Mouse (Mus musculus): ENCODE results near the gene Fam163a. TPM values are rescaled to one million over a fixed set of nuclear protein-coding genes. Genes with fewer than 3 reads are reported as not detected.

Fam163a gene
- polyA plus RNA-seq, 1 experiment from 2014 or later, result 0.10 TPM

GRCm38 (mm10) chr1:156070106-156070505 lies 134.7 kb downstream of the Fam163a start:
- no peak for DNase-seq (ENCODE audit: low spot score)

GRCm38 (mm10) chr1:156066133-156066532 lies 138.7 kb downstream of the Fam163a start:
- Histone ChIP-seq H3K27ac (ENCODE audit: low read length) (no peak overlapping the region), H3K4me2 (replicated peaks; ENCODE audit: low read depth, low read length) (no peak overlapping the region), H3K9me3 (ENCODE audit: low read length) (no peaks in the 10 kb centered on the region), H3K9ac (replicated peaks; ENCODE audit: low read depth) (no peak overlapping the region), H3K36me3 (ENCODE audit: insufficient read depth, low read length) (peaks cover 29% of the 10 kb centered on the region), H3K4me3 (ENCODE audit: low read depth, low read length) (no peak overlapping the region), H3K27me3 (replicated peaks; ENCODE audit: insufficient read depth, low read length) (no peaks in the 10 kb centered on the region), H3K4me1 (ENCODE audit: insufficient read depth, low read depth, low read length) (no peaks in the 10 kb centered on the region)
- TF ChIP-seq EP300 (IDR thresholded peaks at IDR 0.05) (no peak), CTCF (IDR thresholded peaks at IDR 0.05) (no peak)
- ATAC-seq, result peak; percentile 12; the same call in 1 of the 2 replicates
- DNase-seq (ENCODE audit: low spot score), result peak; percentile 53
- WGBS, result 57% methylated on average over 3 of the region's 3 CpGs

More at GRCm38 (mm10) chr1:156070106-156070505, 134.7 kb downstream of the Fam163a start:
- Histone ChIP-seq H3K4me2 (replicated peaks; ENCODE audit: low read depth, low read length) (no peak overlapping the region), H3K27ac (ENCODE audit: low read length) (no peak overlapping the region), H3K27me3 (replicated peaks; ENCODE audit: insufficient read depth, low read length) (no peaks in the 10 kb centered on the region), H3K9ac (replicated peaks; ENCODE audit: low read depth) (no peak overlapping the region), H3K4me3 (ENCODE audit: low read depth, low read length) (no peak overlapping the region), H3K9me3 (ENCODE audit: low read length) (no peaks in the 10 kb centered on the region), H3K36me3 (ENCODE audit: insufficient read depth, low read length) (no peaks in the 10 kb centered on the region; the same call in 1 of the 2 replicates), H3K4me1 (ENCODE audit: insufficient read depth, low read depth, low read length) (no peaks in the 10 kb centered on the region)
- WGBS, result 69% methylated on average over 14 of the region's 14 CpGs
- TF ChIP-seq CTCF (IDR thresholded peaks at IDR 0.05), result no peak
- no peak for ATAC-seq

GRCm38 (mm10) chr1:156062193-156062592 lies 142.6 kb downstream of the Fam163a start:
- H3K27me3 ChIP-seq (replicated peaks; ENCODE audit: insufficient read depth, low read length), result no peaks in the 10 kb centered on the region
- no peaks in the 10 kb centered on the region for H3K9me3 ChIP-seq (ENCODE audit: low read length)
- ATAC-seq (no peak), DNase-seq (ENCODE audit: low spot score) (no peak)
- H3K36me3 ChIP-seq (ENCODE audit: insufficient read depth, low read length), result peaks cover 32% of the 10 kb centered on the region
- no peaks in the 10 kb centered on the region for H3K4me1 ChIP-seq (ENCODE audit: insufficient read depth, low read depth, low read length)
- H3K4me2 ChIP-seq (replicated peaks; ENCODE audit: low read depth, low read length), result no peak overlapping the region
- no peak overlapping the region for H3K27ac ChIP-seq (ENCODE audit: low read length)
- TF ChIP-seq CTCF (IDR thresholded peaks at IDR 0.05) (no peak), EP300 (IDR thresholded peaks at IDR 0.05) (no peak)
- no peak overlapping the region for H3K4me3 ChIP-seq (ENCODE audit: low read depth, low read length)
- H3K9ac ChIP-seq (replicated peaks; ENCODE audit: low read depth), result no peak overlapping the region
- 77% methylated on average over 4 of the region's 4 CpGs for WGBS

GRCm38 (mm10) chr1:156058207-156058606 lies 146.6 kb downstream of the Fam163a start:
- Histone ChIP-seq H3K4me2 (replicated peaks; ENCODE audit: low read depth, low read length) (no peak overlapping the region), H3K4me1 (ENCODE audit: insufficient read depth, low read depth, low read length) (no peaks in the 10 kb centered on the region), H3K27me3 (replicated peaks; ENCODE audit: insufficient read depth, low read length) (no peaks in the 10 kb centered on the region), H3K9me3 (ENCODE audit: low read length) (no peaks in the 10 kb centered on the region), H3K36me3 (ENCODE audit: insufficient read depth, low read length) (peaks cover 16% of the 10 kb centered on the region), H3K9ac (replicated peaks; ENCODE audit: low read depth) (no peak overlapping the region), H3K27ac (ENCODE audit: low read length) (no peak overlapping the region), H3K4me3 (ENCODE audit: low read depth, low read length) (no peak overlapping the region)
- TF ChIP-seq EP300 (IDR thresholded peaks at IDR 0.05) (no peak), CTCF (IDR thresholded peaks at IDR 0.05) (no peak)
- no peak for DNase-seq (ENCODE audit: low spot score)
- WGBS, result 62% methylated on average over 2 of the region's 2 CpGs
- no peak for ATAC-seq

- ATAC-seq (0 out of 2 replicates have a peak, but pooled peaks have one; percentile 50), DNase-seq (ENCODE audit: low spot score) (peak; percentile 42)
- H3K4me1 ChIP-seq (ENCODE audit: insufficient read depth, low read depth, low read length), result peaks cover 10% of the 10 kb centered on the region; the same call in 1 of the 2 replicates
- no peaks in the 10 kb centered on the region for H3K27me3 ChIP-seq (replicated peaks; ENCODE audit: insufficient read depth, low read length)
- WGBS, result 75% methylated on average over 3 of the region's 3 CpGs
- H3K9me3 ChIP-seq (ENCODE audit: low read length), result no peaks in the 10 kb centered on the region
- H3K4me3 ChIP-seq (ENCODE audit: low read depth, low read length), result no peak overlapping the region
- no peak overlapping the region for H3K27ac ChIP-seq (ENCODE audit: low read length)
- H3K4me2 ChIP-seq (replicated peaks; ENCODE audit: low read depth, low read length), result no peak overlapping the region
- H3K9ac ChIP-seq (replicated peaks; ENCODE audit: low read depth), result no peak overlapping the region
- peaks cover 9% of the 10 kb centered on the region for H3K36me3 ChIP-seq (ENCODE audit: insufficient read depth, low read length)
- TF ChIP-seq CTCF (IDR thresholded peaks at IDR 0.05) (no peak), EP300 (IDR thresholded peaks at IDR 0.05) (no peak)
These were observed 158.1 kb downstream of the Fam163a start for GRCm38 (mm10) chr1:156046688-156047087.

GRCm38 (mm10) chr1:156044211-156044611 lies 160.6 kb downstream of the Fam163a start:
- Histone ChIP-seq H3K27me3 (replicated peaks; ENCODE audit: insufficient read depth, low read length) (no peaks in the 10 kb centered on the region), H3K36me3 (ENCODE audit: insufficient read depth, low read length) (no peaks in the 10 kb centered on the region; the same call in 1 of the 2 replicates), H3K9me3 (ENCODE audit: low read length) (no peaks in the 10 kb centered on the region), H3K27ac (ENCODE audit: low read length) (no peak overlapping the region), H3K4me1 (ENCODE audit: insufficient read depth, low read depth, low read length) (peaks cover 10% of the 10 kb centered on the region; the same call in 1 of the 2 replicates), H3K4me2 (replicated peaks; ENCODE audit: low read depth, low read length) (no peak overlapping the region), H3K4me3 (ENCODE audit: low read depth, low read length) (no peak overlapping the region), H3K9ac (replicated peaks; ENCODE audit: low read depth) (no peak overlapping the region)
- DNase-seq (ENCODE audit: low spot score) (no peak), ATAC-seq (no peak)
- WGBS, result 69% methylated on average over 5 of the region's 5 CpGs
- TF ChIP-seq CTCF (IDR thresholded peaks at IDR 0.05) (no peak), EP300 (IDR thresholded peaks at IDR 0.05) (no peak)

- H3K4me2 ChIP-seq (replicated peaks; ENCODE audit: low read depth, low read length), result no peak overlapping the region; the same call in 1 of the 2 replicates
- no peak overlapping the region for H3K27ac ChIP-seq (ENCODE audit: low read length)
- H3K9ac ChIP-seq (replicated peaks; ENCODE audit: low read depth), result no peak overlapping the region
- H3K9me3 ChIP-seq (ENCODE audit: low read length), result no peaks in the 10 kb centered on the region
- H3K4me1 ChIP-seq (ENCODE audit: insufficient read depth, low read depth, low read length), result peaks cover 10% of the 10 kb centered on the region; the same call in 1 of the 2 replicates
- TF ChIP-seq EP300 (IDR thresholded peaks at IDR 0.05), result no peak
- peak; percentile 84 for TF ChIP-seq CTCF (IDR thresholded peaks at IDR 0.05)
- ATAC-seq (no peak), DNase-seq (ENCODE audit: low spot score) (peak; percentile 85)
- H3K36me3 ChIP-seq (ENCODE audit: insufficient read depth, low read length), result no peaks in the 10 kb centered on the region
- no peaks in the 10 kb centered on the region for H3K27me3 ChIP-seq (replicated peaks; ENCODE audit: insufficient read depth, low read length)
- H3K4me3 ChIP-seq (ENCODE audit: low read depth, low read length), result no peak overlapping the region
- WGBS, result 22% methylated on average over 4 of the region's 4 CpGs
These were observed 161.8 kb downstream of the Fam163a start for GRCm38 (mm10) chr1:156043027-156043426.
